Mouse (Mus musculus) gonadal fat pad, adult 2 months (tissue): ENCODE results near the gene Asl. TPM values are rescaled to one million over a fixed set of nuclear protein-coding genes. Genes with fewer than 3 reads are reported as not detected.
"Not testable (repeated sequence)": the region's sequence is repeated elsewhere in the genome, so short reads cannot be mapped to it uniquely, and the experiment has no call there.

Source experiments
- DNase-seq: peaks from one replicate; pipeline ENCODE4 v3.0.0-alpha.2; 2012; ENCODE audit warnings: low read depth
- polyA plus RNA-seq: library from polyadenylated mRNA; depleted of rRNA; stranded (reverse); fragments of >200 nt; gene quantifications from 2 replicates; pipeline ENCODE4 v1.2.3, GENCODE M21; 2012

Gene Asl
- polyA plus RNA-seq, 1 experiment: 116 TPM

DNA sequence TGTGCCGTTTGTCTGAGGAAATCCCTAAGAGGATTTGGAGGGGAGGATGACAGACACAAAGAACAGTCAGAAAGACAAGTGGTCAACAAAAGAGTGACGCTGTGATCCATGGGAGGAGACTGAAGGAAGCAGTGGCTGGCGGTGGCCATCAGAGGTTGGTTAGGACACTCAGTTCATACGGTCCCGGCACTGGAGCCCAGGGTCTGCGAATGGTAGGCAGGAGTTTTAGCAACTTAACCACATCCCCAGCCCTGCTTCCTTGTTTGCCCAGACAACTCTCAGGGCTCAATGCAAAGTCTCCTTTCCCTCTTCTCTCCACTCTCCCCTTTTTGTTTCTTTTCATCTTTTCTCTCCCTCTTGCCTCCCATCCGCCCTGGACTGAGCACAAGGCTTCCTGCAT, 17.1 kb upstream of the Asl start:
- DNase-seq: no peak

DNA sequence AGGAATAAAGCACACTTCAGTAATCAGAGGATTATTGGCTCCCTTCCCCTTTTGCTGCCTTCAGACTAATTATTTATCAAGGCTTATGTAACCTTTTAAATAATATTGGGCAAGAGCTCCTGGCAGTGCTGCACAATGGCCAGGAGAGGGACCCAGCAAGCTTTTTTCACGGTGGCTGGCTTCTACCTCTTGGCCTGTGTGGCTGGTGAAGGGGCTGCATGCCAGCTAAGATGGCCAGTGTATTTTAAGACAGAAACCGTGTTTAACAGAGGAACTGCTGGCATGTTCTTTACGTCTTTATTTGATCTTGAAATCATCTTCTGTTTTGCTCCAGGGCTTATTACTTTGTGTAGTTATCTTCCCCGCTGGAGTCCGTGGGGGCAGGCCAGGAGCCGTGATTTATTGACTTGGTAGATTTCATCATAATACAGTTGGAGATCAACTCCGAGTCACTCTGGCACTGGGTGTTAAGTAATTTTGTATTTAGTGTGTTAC, 15.2 kb upstream of the Asl start:
- DNase-seq: peak; percentile 75

DNA sequence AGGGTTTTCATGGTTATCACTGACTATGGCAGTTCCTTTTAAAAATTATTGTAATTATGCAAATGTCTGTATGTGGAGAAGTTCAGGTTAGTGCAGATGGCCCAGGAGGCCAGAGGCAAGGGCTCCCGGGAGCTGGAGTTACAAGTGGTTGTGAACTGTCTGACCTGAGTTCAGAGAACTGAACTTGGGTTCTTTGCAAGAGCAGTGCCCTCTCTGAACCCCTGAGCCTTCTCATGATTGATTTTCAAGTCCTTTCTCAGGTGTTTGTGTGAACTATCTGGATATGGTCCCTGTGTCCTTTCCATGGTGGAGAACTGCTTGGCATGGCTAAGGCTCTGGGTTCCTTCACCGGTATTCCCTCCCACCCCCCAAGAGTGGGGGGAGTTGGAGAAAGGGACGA, 14.7 kb upstream of the Asl start:
- DNase-seq: no peak

DNA sequence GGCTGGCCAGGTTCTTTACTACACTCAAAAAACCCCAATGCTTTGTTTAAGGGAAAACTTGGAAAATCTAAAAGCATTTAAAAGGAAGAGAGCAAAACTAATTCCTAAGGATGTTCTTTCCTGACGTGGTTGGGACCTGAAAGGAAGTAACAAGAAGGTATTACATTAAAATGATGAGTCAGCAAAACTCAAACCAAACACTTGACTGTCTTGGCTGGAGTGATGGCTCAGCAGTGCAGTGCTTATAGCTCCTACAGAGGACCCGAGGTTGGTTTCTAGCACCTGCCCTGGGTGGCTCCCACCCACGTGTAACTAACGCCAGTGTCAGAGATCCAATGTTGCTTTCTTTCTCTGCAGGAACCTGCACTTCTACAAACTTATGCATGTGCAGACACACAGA, 12.2 kb upstream of the Asl start:
- DNase-seq: no peak

DNA sequence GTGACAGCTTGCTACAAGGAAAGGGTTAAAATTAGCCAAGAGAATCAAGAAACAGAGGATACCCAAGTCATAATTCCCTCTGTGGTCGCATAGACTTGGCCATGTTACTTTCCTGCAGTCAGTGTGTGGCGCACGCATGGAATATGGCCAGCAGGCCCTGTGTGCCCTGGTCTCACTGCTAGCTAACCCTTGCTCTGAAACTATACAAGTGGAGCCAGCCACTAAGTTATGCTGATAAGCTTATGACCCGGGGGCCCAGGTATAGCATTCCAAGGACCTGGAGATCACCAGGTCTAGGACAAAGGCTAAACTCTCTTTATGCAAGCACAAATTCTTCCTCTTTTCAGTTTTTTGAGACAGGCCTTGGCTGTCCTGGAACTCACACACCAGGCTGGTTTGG, 11.8 kb upstream of the Asl start:
- DNase-seq: no peak

DNA sequence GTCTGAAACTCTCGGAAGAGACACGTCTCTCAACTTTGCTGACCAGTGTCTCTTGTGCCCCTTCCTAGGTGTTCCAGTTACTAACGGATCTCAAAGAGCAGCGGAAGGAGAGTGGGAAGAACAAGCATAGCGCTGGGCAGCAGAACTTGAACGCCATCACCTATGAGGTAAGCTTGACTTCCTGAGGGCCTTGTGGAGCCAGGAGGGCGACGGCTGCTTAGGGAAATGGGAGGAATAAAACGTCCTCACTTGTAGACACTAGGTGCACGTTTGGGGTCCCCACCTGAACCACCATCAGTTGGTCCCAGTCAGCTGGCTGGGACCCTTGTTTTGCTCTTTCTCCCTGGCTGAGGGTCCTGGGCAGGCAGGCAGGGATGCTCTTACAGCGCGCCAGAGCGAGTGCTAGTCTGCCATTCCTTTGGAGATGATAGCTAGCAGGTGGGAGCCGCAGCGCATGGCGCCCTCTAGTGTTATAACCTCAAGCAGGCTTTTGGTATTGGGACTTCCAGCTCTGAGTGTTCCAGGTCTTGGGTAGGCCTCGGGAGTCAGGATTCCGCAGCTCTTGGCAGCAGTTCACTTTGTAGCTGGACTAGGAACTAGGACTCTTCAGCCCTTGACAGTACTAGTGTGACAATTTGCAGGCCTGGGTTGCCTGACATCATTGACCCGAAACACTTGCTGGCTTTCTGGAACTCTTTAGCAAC, 8.9 kb upstream of the Asl start:
- no peak for DNase-seq

DNA sequence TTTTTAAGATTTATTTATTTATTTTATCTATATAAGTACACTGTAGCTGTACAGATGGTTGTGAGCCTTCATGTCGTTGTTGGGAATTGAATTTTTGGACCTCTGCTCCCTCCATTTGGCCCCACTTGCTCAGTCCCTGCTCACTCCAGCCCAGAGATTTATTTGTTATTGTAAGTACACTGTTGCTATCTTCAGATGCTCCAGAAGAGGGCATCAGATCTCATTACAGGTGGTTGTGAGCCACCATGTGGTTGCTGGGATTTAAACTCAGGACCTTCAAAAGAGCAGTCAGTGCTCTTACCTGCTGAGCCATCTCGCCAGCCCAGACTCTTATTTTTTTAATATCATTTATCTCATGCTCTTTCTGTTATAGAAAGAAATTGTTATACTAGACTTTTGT, 7.3 kb upstream of the Asl start:
- DNase-seq: not testable (repeated sequence)

DNA sequence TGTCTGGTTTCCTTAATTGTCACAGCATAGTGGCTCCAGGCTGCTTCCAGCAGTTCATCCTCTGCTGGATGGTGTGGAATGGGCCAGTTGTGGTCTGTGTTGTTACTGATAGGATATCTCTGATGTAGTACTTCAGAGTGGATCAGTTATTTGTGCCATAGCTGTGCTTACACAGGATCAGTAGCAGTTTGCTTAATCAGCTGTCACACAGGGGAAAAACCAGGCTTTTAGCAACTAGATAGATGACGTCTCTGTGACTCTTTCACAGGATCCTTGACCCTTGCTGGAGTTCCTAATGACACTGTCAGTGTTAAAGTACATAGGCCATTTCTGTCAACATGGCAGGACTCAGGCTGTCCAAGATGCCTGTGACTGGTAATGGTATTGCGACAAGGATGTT, 4.8 kb upstream of the Asl start:
- no peak for DNase-seq

DNA sequence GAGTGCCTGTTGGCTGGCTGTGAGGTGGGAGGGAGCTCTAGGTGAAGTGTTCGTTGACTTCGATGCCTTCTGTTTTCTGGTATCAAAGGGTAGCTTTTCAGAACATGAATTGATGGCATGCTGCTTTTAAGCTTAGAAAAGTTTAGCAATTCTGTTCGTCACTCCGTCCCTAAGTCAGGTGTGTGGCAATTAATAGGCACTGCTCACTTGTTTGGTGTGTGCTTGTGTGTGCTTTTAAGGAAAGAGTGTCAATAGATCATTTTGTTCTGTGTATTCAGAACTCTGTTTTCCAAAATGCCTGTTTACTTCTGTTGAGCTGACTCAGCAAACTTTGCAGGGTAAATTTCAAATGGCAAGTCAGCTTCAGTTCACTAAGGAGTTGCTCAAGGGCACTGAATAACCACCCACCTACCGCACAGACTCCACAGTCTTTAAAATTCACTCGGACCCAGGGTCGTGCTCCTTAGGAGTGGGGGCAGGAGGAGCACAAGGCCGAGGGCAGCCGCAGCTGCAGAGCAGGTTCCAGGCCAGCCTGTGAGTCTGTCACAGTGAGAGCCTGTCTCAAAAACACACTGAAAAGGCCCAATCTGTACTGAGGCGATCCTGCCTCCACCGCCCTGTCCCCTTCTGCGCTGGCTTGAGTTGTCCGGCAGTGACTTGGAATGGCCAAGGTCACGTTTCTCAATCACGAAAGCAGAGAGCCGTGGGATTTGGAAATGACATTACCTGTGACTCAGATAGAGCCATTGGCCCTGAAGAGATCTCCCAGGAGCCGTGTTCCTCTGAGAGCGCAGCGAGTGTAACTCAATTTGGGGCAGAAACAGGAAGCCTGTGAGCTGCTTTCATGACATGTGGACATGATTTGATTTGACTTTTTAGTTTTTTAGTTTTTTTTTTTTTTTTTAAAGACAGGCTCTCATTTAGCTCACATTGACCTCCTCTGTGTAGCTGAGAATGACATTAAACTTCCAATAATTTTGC, 2.7 kb upstream of the Asl start:
- DNase-seq: no peak

DNA sequence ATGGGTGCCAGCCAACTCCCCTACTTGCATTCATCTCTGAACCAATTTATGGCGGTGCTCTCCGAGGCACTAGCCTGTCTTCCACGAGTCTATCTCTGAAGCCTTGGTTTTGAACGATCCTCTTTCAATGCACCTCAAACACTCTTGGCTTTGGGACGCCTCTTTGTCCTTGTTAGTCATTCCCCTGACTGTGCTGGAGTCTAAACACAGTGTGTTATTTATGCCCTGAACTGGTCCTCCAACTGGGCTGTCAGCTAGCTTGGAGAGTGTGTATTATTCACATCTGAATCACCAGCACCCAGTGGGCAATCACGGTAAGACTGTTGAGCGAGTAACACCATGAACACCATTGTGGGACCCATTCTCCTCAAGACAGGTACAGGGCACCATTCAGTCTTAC, 1.4 kb downstream of the Asl start:
- no peak for DNase-seq

DNA sequence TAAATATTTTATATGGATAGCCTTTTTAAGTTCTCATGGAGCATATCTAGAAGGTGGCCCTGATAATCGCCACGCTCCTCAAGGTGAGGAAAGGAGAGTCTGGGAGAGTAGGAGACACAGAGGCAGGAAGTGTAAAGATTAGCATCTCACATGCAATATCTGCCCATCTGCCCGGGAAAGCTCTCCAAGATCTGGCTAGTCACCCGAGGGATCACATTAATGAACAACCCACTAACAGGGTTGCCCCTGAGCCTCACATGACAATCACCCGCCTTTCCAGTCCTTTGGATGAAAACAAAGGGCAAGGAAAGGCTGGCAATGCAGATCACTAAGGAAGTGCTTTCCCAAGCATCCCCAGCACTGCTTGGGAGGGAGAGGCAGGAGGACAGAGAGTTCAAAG, 1.9 kb downstream of the Asl start:
- DNase-seq: no peak

DNA sequence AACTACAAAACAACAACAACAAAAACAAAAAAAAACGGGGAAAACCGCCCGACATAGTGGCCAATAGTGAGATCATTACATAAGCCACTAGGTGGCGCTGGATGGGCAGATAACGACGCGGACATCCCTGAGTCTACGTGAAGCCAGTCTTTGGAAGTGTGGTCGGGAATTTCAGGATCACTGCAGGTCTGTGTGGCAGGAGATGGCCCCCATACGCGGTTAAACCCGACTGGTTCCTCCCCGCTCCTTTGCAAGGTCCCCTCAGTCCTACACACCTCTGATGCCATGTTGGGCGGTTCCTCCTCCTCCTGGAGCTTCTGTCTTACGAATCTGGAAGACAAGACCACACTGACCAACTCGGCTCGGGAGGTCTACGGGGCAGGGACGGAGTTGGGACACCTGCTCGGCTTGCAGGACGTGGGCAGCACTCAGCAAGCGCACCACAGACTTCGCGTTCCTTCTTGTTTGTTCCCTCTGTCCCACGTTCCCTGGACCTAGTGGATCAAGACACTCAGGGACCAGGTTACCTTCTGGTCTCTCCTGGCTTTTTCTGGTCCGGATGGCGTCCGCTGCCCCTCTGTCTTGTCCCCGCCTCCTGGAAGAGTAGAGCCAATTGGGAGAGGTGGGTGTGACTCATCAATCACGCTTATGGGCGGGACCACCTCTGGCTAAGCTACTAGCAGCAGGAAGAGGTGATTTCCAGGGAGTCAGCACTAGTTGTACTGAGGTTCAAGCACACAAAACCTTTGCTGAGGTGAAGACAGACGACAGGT, 5.1 kb downstream of the Asl start:
- peak; percentile 59 for DNase-seq

DNA sequence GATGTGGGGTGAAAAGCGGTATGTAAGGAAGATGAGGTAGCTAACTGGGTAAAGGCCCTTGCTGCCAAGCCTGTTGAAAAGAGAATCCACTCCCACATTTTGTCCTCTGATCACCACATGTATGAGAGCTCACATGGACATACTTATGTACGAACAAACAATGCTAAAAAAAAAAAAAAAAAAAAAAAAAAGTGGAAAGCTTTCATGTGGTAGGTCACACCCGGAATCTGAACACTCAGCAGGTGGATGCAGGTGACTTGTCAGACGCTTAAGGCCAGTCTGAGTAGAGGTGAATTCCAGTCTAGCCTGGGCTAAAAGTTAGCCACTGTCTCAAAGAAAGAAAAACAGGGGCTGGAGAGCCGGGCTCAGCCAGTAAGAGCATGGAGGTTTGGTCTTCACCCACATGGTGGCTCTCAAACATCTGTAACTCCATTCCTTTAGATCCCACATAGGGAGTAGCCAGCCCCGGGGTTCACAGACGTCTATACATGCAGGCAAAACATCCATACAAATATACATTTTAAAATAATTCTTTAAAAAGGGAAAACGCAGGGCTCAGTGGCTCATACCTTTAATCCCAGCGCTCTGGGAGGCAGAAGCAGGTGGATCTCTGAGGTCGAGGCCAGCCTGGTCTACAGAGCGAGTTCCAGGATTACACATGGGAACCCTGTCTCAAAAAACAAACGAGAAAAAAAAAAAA, 5.8 kb downstream of the Asl start:
- no peak for DNase-seq

DNA sequence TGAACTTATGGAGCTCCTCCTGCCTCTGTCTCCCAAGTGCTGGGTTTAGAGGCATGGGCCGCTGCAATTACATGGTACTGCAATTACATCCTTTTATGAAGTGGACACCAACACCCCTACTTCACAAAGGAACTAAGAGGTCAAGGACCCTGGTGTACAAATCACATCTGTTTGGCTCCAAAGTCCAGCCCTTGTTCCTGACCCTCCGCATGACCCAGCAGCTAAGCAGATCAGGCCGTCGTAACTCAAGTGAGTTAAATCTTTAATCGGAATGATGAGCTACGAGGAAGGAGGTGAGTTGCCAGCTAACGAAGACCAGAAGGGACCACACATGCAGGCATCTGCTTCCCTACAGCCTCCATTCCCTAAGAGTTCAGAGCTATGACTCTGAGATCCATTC, 6.7 kb downstream of the Asl start:
- no peak for DNase-seq

DNA sequence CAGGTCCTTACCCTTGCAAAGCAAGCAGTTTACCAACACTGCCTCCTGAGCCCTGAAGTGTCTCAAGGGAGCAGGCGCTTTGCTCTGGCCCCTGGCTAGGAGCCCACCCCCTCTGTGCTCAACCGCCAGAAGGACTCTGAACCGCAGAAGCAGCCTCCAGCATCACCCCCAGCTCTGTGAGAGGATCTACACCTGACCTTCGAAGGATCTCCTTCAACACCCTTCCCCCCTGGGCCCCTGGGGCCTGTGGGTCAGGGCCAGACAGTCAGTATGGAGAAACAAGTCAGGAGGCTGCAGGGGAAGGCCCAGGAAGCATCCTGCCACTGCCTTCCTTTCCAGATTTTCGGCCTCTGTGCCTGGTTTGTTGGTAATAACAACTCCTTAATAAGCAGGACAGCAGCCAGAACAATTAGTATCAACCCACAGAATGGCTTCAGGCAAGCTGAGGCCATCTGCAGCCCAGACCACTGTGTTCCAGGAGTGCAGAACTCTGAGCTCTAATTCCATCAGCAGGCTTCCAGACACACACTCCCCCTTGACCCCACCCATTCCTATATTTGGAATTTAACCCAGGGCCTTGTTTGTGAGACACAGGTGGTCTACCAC, 7.6 kb downstream of the Asl start:
- DNase-seq: no peak

DNA sequence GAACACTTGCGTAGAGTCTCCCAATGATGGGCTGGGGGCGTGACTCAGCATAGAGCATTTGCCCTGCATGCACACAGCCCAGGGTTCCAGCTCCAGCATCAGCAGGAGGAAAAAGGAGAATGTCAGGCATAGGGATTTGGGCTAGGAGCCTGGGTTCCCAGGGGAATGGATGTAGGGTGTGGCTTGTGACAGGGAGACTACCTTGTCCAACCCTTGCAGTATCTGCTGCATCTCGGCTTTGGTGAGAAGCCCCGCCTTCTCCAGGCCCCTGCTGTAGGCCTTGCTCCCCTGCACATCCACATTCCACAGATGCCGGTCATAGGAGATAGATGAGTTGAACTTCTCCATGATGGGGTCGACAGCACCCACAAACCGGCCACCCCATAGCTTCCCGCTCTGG, 9.6 kb downstream of the Asl start:
- DNase-seq: no peak

DNA sequence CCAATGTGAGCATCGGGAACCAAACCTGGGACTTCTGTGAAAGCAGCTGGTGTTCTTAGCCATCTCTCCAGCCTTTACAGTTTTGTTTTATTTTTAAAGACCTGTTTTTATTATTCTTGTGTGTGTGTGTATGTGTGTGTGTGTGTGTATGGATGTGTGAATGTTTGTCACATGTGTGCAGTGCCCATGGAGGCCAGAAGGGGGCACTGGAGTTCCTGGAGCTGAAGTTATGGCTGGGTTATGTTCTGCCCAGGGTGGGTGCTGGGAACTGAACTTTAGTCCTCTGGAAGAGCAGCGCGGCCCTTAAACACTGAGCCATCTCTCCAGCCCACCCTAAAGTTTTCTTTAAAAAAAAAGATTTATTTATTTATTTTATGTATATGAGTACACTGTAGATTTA, 13.9 kb downstream of the Asl start:
- no peak for DNase-seq

DNA sequence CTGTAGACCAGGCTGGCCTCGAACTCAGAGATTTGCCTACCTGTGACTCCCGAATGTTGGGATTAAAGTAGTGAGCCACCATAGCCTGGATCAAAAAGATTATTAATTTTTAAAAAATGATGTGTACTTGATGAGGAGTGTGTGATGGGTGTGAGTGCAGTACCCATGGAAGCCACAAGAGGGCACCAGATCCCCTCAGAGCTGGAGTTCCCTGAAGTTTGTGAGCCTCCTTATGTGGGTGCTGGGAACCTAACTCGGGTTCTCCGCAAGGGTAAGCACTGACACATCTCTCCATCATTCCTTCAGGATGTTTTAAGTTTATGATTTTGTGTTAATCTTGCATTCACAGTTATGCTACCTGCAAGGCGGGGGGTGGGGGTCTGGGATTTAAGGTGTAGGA, 18.1 kb downstream of the Asl start:
- DNase-seq: no peak

DNA sequence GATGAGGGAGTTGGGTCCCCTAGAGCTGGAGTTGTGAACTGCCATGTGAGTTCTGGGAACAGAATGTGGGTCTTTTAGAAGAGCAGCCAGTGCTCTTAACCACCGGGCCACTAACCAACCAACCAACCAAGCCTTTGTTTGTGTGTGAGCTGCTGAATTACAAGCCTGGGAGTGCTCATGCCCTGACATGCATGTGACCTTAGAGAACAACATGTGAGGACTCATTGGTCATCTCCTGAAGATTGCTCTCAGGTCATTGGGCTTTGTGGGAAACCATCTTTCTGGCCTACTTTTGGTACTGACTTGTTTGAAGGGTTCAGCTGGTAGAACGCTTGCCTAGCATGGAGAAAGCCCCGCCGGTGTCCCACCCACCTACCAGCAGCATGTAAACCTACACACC, 19.3 kb downstream of the Asl start:
- DNase-seq: no peak

DNA sequence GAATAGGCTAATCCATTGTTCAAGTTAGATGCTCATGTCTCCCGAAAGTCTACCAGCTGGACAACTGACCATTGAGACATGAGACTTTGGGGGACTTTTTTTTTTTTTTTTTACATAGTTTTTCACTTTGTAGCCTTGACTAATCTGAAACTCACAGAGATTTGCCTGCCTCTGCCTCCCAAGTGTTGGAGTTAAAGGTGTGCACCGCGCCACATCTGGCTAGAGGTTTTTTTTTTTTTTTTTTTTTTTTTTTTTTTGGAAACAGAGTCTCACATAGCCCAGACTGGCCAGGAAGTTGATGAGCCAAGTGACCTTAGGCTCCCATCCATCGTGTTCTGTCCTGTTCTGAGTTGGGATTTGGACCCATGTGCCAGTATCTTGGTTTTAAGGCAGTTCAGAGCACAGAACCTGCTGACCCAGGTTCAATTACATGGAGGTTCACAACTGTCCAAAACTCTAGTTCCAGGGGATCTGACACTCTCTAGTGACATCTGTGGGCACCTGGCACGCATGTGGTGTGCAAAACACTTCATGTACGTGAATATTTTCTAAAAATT, 20.9 kb downstream of the Asl start:
- no peak for DNase-seq

DNA sequence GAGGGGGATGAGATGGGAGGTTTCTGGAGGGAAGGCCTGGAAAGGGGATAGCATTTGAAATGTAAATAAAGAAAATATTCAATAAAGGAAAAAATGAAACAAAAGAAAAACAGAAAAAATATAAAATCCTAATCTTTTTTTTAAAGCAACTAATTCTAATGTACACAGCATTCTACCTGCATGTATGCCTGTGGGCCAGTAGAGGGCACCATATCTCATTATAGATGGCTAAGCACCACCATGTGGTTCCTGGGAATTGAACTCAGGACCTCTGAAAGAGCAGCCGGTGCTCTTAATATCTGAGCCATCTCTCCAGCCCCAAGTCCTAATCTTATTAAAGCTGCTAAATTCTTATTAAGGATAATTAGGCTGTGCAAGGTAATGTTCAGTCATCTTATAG, 21.7 kb downstream of the Asl start:
- no peak for DNase-seq
